Mouse (Mus musculus) heart, embryonic 16.5 days (tissue): ENCODE measurements around the gene Slc6a4. TPM values are rescaled to one million over a fixed set of nuclear protein-coding genes. Genes with fewer than 3 reads are reported as not detected.

ENCODE experiments used
- ATAC-seq: fragments of 200-750 bp; cut with Nextera tagmentation; replicated peaks from 2 replicates; pipeline ENCODE4 v1.8.0; 2017; ENCODE audit warnings: moderate number of reproducible peaks; ENCODE audit not compliant: insufficient read depth, low FRiP score; ENCODE audit errors: extremely low read depth
- H3K27ac ChIP-seq: fragments of 300-500 bp; sonication (generic); 2 replicates; pipeline ENCODE4 v1.5.1; 2014; ENCODE audit warnings: mild to moderate bottlenecking, low read length, control low read depth, moderate library complexity
- H3K27me3 ChIP-seq: fragments of 300-500 bp; sonication (generic); 2 replicates; pipeline ENCODE4 v1.6.1; 2014; ENCODE audit warnings: low read length, mixed read lengths; ENCODE audit not compliant: control insufficient read depth, insufficient read depth
- H3K36me3 ChIP-seq: fragments of 300-500 bp; sonication (generic); 2 replicates; pipeline ENCODE4 v1.6.1; 2014; ENCODE audit not compliant: control insufficient read depth, insufficient read depth
- H3K4me1 ChIP-seq: fragments of 300-500 bp; sonication (generic); 2 replicates; pipeline ENCODE4 v1.6.1; 2014; ENCODE audit warnings: low read length, mixed read lengths; ENCODE audit not compliant: control insufficient read depth, insufficient read depth
- H3K4me2 ChIP-seq: fragments of 300-500 bp; sonication (generic); 2 replicates; pipeline ENCODE4 v1.6.1; 2014; ENCODE audit warnings: low read depth, mild to moderate bottlenecking, control low read depth, low read length
- H3K4me3 ChIP-seq: fragments of 300-500 bp; sonication (generic); 2 replicates; pipeline ENCODE4 v1.5.1; 2014; ENCODE audit warnings: mild to moderate bottlenecking, control low read depth, low read length
- H3K9ac ChIP-seq: fragments of 300-500 bp; sonication (generic); 2 replicates; pipeline ENCODE4 v1.6.1; 2014; ENCODE audit warnings: low read length, control low read depth
- H3K9me3 ChIP-seq: fragments of 300-500 bp; sonication (generic); replicated peaks from 2 replicates; pipeline ENCODE4 v1.6.1; 2016; ENCODE audit warnings: low read length; ENCODE audit not compliant: control insufficient read depth
- WGBS: fragments of 180-500 bp; shearing (Covaris S2); extraction: QIAGEN DNeasy Blood & Tissue Kit; methylation state at CpG from one replicate; pipeline ENCODE4 v1.1.7; 2014; 5-methylcytosine and 5-hydroxymethylcytosine counted together
- polyA plus RNA-seq: library from polyadenylated mRNA; unstranded; fragments of >200 nt; fragmentation: Nextera tagmentation; extraction: Ambion mirVana; gene quantifications from 2 replicates; pipeline ENCODE4 v1.2.1, GENCODE M21; 2015

Slc6a4 gene
- polyA plus RNA-seq, 1 experiment from 2014 or later = 0.58 TPM

- 53% methylated on average over 5 of the region's 5 CpGs for WGBS
- no peaks in the 10 kb centered on the region for H3K9me3 ChIP-seq
- no peak overlapping the region for H3K4me3 ChIP-seq
- H3K4me1 ChIP-seq = no peaks in the 10 kb centered on the region
- H3K27ac ChIP-seq = no peak overlapping the region
- no peak overlapping the region for H3K4me2 ChIP-seq
- H3K9ac ChIP-seq = no peak overlapping the region
- ATAC-seq = no peak
- peaks cover 7% of the 10 kb centered on the region for H3K36me3 ChIP-seq
- peaks cover 9% of the 10 kb centered on the region for H3K27me3 ChIP-seq
Observed at GRCm38 (mm10) chr11:76990839-76991238, 7.6 kb upstream of the Slc6a4 start.

- H3K4me3 ChIP-seq = no peak overlapping the region
- H3K27ac ChIP-seq = no peak overlapping the region
- H3K4me1 ChIP-seq = peaks cover 2% of the 10 kb centered on the region; the same call in 1 of the 2 replicates
- H3K36me3 ChIP-seq = peaks cover under 1% of the 10 kb centered on the region
- H3K9me3 ChIP-seq = no peaks in the 10 kb centered on the region
- H3K4me2 ChIP-seq = no peak overlapping the region
- WGBS = 28% methylated on average over 4 of the region's 4 CpGs
- no peak overlapping the region for H3K9ac ChIP-seq
- ATAC-seq = no peak
- H3K27me3 ChIP-seq = peaks cover 20% of the 10 kb centered on the region
Observed at GRCm38 (mm10) chr11:76992886-76993285, 5.5 kb upstream of the Slc6a4 start.

- no peak overlapping the region for H3K4me2 ChIP-seq
- H3K36me3 ChIP-seq = no peaks in the 10 kb centered on the region
- no peaks in the 10 kb centered on the region for H3K9me3 ChIP-seq
- no peak overlapping the region for H3K4me3 ChIP-seq
- ATAC-seq = no peak
- H3K27me3 ChIP-seq = peaks cover 39% of the 10 kb centered on the region
- WGBS = 47% methylated on average over 20 of the region's 20 CpGs
- no peak overlapping the region for H3K9ac ChIP-seq
- peaks cover 10% of the 10 kb centered on the region for H3K4me1 ChIP-seq
- no peak overlapping the region for H3K27ac ChIP-seq
Observed at GRCm38 (mm10) chr11:76995966-76996672, 2.3 kb upstream of the Slc6a4 start.

- peak overlapping the region; percentile 66 for H3K4me3 ChIP-seq
- H3K9ac ChIP-seq = 0 out of 2 replicates have a peak overlapping the region, but pooled peaks have one; percentile 33
- peaks cover 10% of the 10 kb centered on the region for H3K4me1 ChIP-seq
- H3K27ac ChIP-seq = no peak overlapping the region
- H3K9me3 ChIP-seq = no peaks in the 10 kb centered on the region
- peak; percentile 73 for ATAC-seq
- H3K27me3 ChIP-seq = peaks cover 46% of the 10 kb centered on the region
- H3K4me2 ChIP-seq = peak overlapping the region; percentile 93
- whole genome bisulfite sequencing = 1% methylated on average over 21 of the region's 21 CpGs
- H3K36me3 ChIP-seq = no peaks in the 10 kb centered on the region
Observed at GRCm38 (mm10) chr11:76997305-76997704, 1.1 kb upstream of the Slc6a4 start.

DNA sequence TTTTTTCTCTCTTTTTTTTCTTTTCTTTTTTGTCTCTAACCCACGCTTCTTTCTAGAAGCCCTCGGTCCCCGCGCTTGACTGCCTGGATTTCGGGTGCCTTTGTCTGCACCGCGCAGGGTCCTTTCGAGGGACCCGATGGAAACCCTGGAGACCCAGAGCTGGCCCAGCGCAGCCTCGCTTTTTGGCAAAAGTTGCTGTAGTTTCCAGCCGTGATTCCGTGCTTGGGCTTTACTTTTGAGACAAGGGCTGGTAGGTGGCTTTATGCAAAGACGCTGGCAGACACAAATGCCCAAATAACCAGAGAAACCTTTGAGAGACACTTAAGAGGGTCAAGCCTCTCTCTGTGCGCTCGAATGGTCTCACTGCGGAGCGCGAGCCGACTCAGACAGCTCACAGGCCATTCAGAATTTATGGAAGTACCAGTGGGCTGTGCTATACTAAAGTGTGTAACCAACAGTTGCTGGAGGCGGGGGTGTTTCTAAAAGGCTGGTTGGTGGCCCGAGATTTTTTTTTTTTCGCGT is 363 bp downstream of the Slc6a4 start:
- Histone ChIP-seq H3K9me3 (no peaks in the 10 kb centered on the region), H3K27me3 (peaks cover 46% of the 10 kb centered on the region), H3K4me2 (peak overlapping the region; percentile 93), H3K4me1 (peaks cover 10% of the 10 kb centered on the region), H3K36me3 (no peaks in the 10 kb centered on the region), H3K4me3 (peak overlapping the region; percentile 66), H3K9ac (peak overlapping the region; percentile 42; the same call in 1 of the 2 replicates), H3K27ac (no peak overlapping the region)
- ATAC-seq = no peak
- 12% methylated on average over 24 of the region's 24 CpGs for WGBS

GRCm38 (mm10) chr11:77000741-77001140 is 2.3 kb downstream of the Slc6a4 start:
- Histone ChIP-seq H3K4me3 (no peak overlapping the region), H3K9ac (no peak overlapping the region), H3K27me3 (peaks cover 37% of the 10 kb centered on the region), H3K9me3 (no peaks in the 10 kb centered on the region), H3K27ac (no peak overlapping the region), H3K4me2 (no peak overlapping the region), H3K4me1 (peaks cover 10% of the 10 kb centered on the region), H3K36me3 (no peaks in the 10 kb centered on the region)
- ATAC-seq = no peak
- WGBS = 60% methylated on average over 5 of the region's 5 CpGs

DNA sequence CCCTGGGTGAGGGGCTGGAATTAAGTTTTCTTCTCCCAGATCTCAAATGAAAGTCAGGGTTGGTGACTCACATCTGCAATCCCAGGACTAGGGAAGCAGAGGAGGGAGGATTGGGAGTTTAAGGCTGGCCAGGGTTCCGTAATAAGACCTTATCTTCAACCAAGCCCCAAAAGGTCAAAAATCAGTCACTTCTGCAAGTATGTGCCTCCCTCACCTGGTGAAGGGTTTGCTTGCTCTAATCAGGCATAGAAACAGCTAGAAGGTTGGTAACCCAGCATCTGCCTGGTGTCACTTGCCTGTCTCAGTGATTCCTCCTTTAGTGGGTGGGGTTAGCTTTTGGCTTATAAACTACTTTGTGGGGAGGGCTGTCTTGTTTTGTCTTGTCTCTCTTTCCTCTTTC is 4.0 kb downstream of the Slc6a4 start:
- Histone ChIP-seq H3K4me2 (no peak overlapping the region), H3K9ac (no peak overlapping the region), H3K9me3 (no peaks in the 10 kb centered on the region), H3K27ac (no peak overlapping the region), H3K4me3 (no peak overlapping the region), H3K36me3 (no peaks in the 10 kb centered on the region), H3K4me1 (peaks cover 14% of the 10 kb centered on the region), H3K27me3 (peaks cover 25% of the 10 kb centered on the region)
- ATAC-seq = no peak
- 61% methylated on average over 1 of the region's 1 CpGs for WGBS

DNA sequence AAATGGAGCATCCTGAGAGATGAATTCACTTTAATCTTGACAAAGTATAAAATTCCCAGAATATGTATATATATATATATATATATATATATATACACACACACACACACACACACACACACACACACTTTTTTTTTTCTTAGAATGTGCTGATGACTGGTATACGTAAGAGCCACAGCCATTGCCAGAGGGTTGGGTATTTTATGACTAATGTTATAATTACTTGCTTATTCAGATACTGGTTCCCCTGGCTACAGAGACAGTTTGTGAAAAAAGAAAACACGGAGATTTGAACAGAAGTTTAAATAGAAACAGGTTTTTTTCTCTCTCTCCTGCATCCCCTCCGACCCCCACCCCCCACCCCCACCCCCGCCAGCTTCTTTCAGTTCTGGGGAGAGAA is 7.5 kb downstream of the Slc6a4 start:
- no peaks in the 10 kb centered on the region for H3K9me3 ChIP-seq
- peaks cover 11% of the 10 kb centered on the region; the same call in 1 of the 2 replicates for H3K27me3 ChIP-seq
- no peak overlapping the region for H3K4me2 ChIP-seq
- H3K36me3 ChIP-seq = no peaks in the 10 kb centered on the region
- H3K4me1 ChIP-seq = peaks cover 8% of the 10 kb centered on the region; the same call in 1 of the 2 replicates
- no peak overlapping the region for H3K27ac ChIP-seq
- no peak overlapping the region for H3K4me3 ChIP-seq
- H3K9ac ChIP-seq = no peak overlapping the region
- no peak for ATAC-seq
- 51% methylated on average over 4 of the region's 4 CpGs for WGBS

GRCm38 (mm10) chr11:77006616-77007015 is 8.2 kb downstream of the Slc6a4 start:
- no peaks in the 10 kb centered on the region for H3K9me3 ChIP-seq
- ATAC-seq = no peak
- H3K27me3 ChIP-seq = peaks cover 7% of the 10 kb centered on the region; the same call in 1 of the 2 replicates
- H3K9ac ChIP-seq = no peak overlapping the region
- WGBS = 35% methylated on average over 6 of the region's 6 CpGs
- no peak overlapping the region for H3K27ac ChIP-seq
- no peaks in the 10 kb centered on the region for H3K36me3 ChIP-seq
- H3K4me2 ChIP-seq = no peak overlapping the region
- H3K4me3 ChIP-seq = no peak overlapping the region
- peaks cover 8% of the 10 kb centered on the region; the same call in 1 of the 2 replicates for H3K4me1 ChIP-seq
